Mouse (Mus musculus) duodenum, adult 2 months (tissue): ENCODE results near the gene Abcc3. TPM values are rescaled to one million over a fixed set of nuclear protein-coding genes. Genes with fewer than 3 reads are reported as not detected.

Source experiments
- polyA plus RNA-seq: library from polyadenylated mRNA; depleted of rRNA; stranded (reverse); fragments of >200 nt; gene quantifications from 2 replicates; pipeline ENCODE4 v1.2.3, GENCODE M21; 2012; ENCODE audit warnings: low replicate concordance; rRNA removed

Abcc3 gene
- 70.3 and 173 TPM in 2 replicates for polyA plus RNA-seq

GRCm38 (mm10) chr11:94392672-94393109, at the start of gene Abcc3:
Gene Abcc3, minus strand, starts transcription at chr11:94392997.

GRCm38 (mm10) chr11:94327693-94328643, 64.8 kb downstream of the Abcc3 start, which contains the start of gene Ankrd40:
Gene Ankrd40, plus strand, starts transcription at chr11:94328001.

GRCm38 (mm10) chr11:94321931-94322400, 70.8 kb downstream of the Abcc3 start, which contains the start of gene Luc7l3:
Gene Luc7l3, minus strand, starts transcription at chr11:94321988.

Other genes starting within 250 kb of the Abcc3 start
- gene Tob1, start 181.5 kb downstream of the Abcc3 start, polyA plus RNA-seq, result 136 and 216 TPM in 2 replicates
- 0.59 and 0.75 TPM in 2 replicates for gene Wfikkn2, start 147.0 kb downstream of the Abcc3 start, polyA plus RNA-seq
- 0.74 and 2.4 TPM in 2 replicates for gene Gm21885, start 111.1 kb downstream of the Abcc3 start, polyA plus RNA-seq
- gene Luc7l3, start 71.0 kb downstream of the Abcc3 start, polyA plus RNA-seq, result 0.92 and 1.6 TPM in 2 replicates
- gene Ankrd40, start 65.0 kb downstream of the Abcc3 start, polyA plus RNA-seq, result 68.4 and 74.6 TPM in 2 replicates
- 7.5 and 15.5 TPM in 2 replicates for gene Cacna1g, start 81.2 kb upstream of the Abcc3 start, polyA plus RNA-seq
- gene Spata20, start 93.2 kb upstream of the Abcc3 start, polyA plus RNA-seq, result 0.08 TPM in 1 of 2 replicates, not detected in the other
- 4.1 and 10.7 TPM in 2 replicates for gene Epn3, start 107.0 kb upstream of the Abcc3 start, polyA plus RNA-seq
- 1.9 and 2.7 TPM in 2 replicates for gene Mycbpap, start 128.7 kb upstream of the Abcc3 start, polyA plus RNA-seq
- gene Rsad1, start 156.3 kb upstream of the Abcc3 start, polyA plus RNA-seq, result 4.8 and 7.6 TPM in 2 replicates
- gene Chad, start 172.1 kb upstream of the Abcc3 start, polyA plus RNA-seq, result 1.3 and 66.7 TPM in 2 replicates
- gene Acsf2, start 208.9 kb upstream of the Abcc3 start, polyA plus RNA-seq, result 29.7 and 35.2 TPM in 2 replicates
- gene Lrrc59, start 236.8 kb upstream of the Abcc3 start, polyA plus RNA-seq, result 115 and 176 TPM in 2 replicates